Mouse (Mus musculus) embryo, embryonic 11 days (tissue): ENCODE data around the gene Zfp414.
A peak's percentile ranks its signal among the peaks of the same experiment; 100 is the strongest.
"Not testable (repeated sequence)": the region's sequence is repeated elsewhere in the genome, so short reads cannot be mapped to it uniquely, and the experiment has no call there.

Source experiments
- DNase-seq: peaks from one replicate; pipeline ENCODE4 v3.0.0-alpha.2; 2015

Zfp414 gene

DNA sequence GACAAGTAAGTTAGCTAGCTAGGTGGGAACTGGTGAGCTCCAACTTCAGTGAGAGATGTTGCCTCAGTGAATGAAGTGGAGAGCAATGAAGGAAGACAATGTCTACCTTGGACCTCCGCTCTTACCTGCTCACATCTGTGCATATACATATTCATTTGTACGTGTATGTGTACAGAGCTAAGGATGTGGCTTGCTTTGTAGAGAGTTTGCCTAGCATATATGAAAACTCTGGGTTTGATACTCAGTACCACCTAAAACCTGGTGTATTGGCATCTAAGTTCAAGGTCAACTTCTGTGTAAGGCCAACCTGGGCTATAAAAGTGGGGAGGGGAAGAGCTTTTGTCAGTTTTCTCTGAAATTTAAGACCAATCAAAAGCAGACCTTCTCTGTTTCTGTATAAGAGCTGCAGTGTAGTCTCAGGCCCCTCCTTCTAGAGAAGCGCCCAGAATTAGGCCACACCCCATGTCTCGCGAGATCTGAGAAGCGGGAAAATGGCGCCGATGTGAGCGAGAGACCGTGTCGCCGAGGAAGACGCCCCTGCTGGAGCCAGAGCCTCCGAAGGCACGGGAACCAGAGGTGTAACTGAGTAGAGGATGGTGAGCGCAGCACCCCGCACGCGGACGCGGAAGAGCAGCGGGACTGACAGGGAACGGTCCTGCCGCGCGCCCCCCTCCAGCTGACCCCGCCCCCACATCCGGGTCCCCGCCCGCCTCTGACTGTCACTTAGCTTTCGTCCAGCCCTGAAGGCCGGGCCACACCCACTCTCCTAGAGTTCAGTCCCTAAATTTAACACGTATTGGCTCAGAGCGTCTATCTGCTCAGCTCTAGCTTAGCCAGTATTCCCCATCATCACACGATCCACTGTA lies at the start of gene Zfp414:
Gene Zfp414, plus strand, starts transcription at position 470 of the 866 bp plus-strand sequence.
- peak; percentile 97 for DNase-seq

DNA sequence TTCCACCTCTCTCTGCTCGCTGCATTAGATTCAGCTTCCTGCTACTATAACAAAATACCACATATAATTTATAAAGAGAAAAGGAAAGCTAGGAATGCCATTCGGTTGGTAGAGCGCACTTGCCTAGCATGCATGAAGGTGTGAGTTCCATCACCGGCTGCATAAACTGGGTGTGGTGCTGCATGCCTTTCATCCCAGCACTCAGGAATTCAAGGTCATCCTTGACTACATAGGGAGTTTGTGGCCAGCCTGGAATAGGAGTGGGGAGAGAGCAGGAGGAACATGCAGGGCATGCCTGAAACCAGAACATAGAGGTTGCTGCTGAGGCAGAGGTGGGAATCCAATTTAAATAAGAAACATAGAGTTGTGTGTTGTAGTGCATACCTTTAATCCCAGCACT lies 44.8 kb upstream of the Zfp414 start:
- DNase-seq = no peak

DNA sequence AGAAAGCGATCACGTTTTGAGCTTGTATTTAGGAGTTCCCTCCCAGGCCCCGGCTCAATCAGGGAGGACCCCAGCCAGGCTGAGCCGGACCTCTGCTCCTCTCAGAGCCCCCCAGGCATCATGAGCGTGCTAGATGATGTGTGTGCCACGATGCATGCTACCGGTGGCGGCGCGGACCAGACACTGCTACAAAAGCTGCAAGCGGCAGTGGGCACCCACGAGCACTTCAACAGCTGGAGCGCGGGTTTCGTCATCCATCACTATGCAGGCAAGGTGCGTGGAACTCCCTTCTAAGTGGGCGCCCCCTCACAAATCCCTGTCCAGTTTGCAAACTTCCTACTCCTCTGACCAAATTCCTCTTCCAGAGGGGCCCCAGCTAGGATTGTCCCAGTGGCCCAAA lies 42.9 kb upstream of the Zfp414 start:
- no peak for DNase-seq

DNA sequence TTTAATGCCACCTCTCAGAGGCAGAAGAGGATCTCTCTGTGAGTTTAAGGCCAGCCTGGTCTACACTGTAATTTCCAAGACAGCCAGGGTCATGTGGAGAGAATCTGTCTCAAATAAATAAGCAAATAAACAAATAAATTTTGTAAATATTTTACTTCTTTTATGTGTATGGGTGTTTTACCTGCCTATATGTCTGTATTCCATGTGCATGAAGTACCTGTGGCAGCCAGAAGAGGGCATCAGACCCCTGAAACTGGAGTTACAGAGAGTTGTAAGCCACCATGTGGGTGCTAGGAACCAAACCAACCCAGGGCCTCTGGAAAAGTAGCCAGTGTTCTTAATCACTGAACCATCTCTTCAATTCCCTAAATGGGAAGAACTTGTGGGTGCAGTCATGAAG lies 31.6 kb upstream of the Zfp414 start:
- no peak for DNase-seq

DNA sequence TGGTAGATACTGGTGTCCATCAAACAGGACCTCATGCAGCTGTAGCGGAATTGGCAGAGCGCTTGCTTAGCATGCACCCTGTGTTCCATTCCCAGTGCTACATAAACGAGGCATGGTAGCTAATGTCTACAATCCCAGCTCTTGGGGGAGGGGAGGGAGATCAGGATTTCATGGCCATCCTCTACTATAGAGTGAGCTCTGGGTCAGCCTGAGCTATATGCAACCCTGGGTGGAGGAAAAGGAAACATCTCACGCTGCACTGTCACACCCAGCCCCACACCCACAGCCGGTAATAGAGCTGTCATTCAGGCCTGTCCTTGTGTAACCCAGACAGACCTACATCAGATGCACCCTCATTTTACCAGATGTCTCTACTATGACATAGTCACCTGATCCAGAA lies 30.4 kb upstream of the Zfp414 start:
- no peak for DNase-seq

DNA sequence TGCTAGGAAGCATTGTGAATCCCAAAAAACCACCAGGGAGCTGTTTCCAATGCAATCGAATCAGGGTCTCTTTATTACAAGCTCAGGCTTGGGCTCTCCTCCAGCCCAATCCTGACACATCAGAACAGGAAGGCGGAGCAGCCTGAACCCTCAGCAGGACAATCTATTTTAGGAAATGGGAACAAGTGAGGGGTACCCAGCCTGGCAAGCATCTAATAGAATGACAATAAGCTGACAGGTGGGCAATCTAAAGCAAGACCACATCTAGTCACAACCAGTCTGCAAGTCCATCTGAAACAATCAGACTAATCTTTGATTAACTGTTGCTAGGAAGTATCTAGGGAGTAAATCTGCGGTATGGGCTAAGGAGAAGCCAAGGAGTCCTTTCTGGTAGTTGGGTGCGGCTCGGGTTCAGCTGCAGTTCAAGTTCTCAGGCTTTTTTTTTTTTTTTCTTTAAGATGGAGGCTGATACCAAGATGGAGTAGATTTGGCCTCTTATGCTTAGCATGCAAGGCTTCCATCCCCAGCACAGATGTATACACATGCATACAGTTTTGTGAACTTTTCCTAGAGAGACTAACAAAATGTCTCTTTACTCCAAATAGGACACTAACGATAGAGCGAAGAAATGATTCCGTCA lies 28.9 kb upstream of the Zfp414 start:
- no peak for DNase-seq

DNA sequence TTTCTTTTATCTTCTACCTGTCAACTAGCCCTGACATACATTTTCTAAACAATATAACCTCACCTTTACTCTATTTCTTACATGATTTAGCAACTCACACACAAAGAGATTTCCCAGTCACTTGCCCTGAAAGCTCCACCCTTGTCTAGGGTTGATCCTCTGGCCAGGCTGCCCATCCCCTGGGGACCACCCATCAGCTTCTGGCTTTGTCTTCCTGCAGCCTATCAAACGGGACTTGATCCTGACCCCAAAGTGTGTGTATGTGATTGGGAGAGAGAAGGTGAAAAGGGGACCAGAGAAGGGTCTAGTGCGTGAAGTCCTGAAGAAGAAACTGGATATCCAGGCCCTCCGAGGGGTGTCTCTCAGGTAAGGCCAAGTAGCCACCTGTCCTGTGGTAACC lies 28.1 kb upstream of the Zfp414 start:
- DNase-seq = no peak

DNA sequence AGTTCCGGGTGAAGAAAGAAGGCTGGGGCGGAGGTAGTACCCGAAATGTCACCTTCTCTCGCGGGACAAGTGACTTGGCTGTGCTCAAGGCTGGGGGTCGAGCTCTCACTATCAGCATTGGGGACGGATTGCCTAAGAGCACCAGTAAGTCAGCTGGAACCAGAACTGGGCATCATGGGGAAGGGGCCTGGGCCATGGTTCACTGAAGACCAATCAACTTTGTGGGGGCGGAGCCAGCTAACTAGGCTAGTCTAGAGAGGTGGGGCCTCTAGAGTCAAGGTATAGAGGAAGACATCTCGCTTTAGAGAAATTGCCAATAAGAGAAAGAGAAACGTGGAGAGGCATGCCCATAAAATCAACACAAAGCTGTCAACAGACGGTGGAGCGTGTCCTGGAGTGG lies 26.9 kb upstream of the Zfp414 start:
- no peak for DNase-seq

DNA sequence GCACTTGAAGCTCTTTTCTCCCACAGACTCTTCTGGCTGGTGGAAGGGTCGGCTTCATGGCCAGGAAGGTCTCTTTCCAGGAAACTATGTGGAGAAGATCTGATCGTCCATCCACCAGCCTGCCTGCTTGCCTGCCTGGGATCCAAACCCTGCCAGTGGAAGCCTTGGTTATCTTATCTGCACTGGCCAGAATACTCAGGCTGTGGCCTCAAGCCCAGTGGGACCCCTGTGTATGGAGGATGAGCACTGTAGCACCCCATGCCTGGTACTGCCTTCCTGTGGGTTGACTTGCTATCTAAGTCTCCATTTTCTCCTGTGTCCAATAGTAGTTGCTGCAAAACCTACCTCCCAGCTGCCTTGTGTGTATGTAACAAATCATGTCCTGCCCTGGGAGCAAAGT lies 21.6 kb upstream of the Zfp414 start:
- DNase-seq = no peak

DNA sequence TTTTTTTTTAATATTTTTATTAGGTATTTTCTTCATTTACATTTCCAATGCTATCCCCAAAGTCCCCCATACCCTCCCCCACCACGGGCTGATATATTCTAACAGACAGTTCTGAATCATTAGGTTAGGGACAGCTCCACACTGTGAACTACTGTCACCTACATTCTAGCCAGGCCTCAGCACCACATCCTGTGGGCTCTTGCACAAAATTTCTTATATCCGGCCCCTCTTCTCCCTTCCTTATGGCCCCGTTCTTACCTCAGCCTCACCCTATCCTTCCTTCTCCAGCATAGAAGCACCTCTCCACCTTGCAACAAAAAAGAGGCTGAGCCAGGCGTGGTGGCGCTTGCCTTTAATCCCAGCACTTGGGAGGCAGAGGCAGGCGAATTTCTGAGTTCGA lies 18.3 kb upstream of the Zfp414 start:
- no peak for DNase-seq

DNA sequence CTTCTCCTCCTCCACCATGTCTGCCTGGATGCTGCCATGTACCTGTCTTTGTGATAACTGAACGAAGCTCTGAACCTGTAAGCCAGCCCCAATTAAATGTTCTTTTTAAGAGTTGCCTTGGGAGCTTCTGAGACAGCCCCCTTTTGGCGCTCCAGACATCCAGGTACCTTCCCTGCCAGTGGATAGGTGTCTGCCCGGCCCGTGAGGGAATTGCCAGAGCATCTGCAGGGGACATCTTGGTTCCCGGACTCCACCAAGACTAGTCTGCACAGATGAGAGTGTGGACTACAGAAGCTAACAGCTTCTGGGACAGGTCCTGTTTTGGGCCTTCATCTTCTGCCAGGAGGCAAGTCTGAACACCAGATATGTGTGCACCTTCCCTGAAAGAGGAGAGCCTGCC lies 15.2 kb upstream of the Zfp414 start:
- DNase-seq = not testable (repeated sequence)

DNA sequence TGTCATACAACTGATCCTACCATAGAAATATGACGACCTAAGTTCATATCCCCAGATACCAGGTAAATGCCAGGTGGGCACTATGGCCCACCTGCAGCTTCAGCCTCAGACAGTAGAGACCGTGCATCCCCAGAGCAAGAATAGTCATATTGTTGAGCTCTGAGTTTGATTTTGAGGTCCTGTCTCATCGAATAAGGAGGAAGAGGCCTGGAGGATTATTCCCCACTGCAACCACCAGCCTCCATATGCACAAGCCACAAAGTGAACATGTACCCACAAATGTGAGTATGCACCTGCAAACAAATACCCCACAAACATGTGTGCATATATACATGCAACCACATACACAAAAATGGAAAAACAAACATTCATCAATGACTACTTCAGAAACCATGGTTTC lies 1.6 kb upstream of the Zfp414 start:
- DNase-seq = no peak

DNA sequence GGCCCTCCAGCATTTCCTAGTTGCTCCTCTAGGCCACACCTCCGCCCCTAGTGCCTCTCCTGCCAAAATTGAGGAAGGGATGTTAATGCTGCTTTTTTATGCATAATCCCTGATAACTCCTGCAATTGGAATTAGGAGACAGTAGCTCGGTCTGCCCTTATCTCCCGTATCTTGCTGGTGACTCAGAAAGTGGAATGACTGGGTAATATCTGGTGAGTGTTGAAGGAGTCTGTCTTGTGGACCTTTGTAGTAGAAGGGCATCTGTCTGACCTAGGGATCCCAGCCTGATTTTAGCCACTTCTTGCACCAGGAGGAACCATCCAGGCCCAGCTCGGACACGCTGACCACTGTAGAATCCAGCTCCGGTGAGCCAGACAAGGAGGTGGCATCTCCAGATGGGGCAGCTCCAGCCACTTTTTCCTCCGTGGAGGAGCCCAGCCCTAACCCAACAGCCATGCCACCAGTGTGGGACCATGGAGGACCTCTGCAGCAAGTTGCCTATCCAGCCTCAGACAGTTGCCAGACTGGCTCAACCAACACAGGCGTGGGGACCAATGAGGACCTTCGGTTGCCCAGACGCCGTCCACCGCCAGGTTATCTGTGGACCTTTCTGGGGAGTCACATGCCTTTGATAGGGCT lies 716 bp downstream of the Zfp414 start:
- no peak for DNase-seq

DNA sequence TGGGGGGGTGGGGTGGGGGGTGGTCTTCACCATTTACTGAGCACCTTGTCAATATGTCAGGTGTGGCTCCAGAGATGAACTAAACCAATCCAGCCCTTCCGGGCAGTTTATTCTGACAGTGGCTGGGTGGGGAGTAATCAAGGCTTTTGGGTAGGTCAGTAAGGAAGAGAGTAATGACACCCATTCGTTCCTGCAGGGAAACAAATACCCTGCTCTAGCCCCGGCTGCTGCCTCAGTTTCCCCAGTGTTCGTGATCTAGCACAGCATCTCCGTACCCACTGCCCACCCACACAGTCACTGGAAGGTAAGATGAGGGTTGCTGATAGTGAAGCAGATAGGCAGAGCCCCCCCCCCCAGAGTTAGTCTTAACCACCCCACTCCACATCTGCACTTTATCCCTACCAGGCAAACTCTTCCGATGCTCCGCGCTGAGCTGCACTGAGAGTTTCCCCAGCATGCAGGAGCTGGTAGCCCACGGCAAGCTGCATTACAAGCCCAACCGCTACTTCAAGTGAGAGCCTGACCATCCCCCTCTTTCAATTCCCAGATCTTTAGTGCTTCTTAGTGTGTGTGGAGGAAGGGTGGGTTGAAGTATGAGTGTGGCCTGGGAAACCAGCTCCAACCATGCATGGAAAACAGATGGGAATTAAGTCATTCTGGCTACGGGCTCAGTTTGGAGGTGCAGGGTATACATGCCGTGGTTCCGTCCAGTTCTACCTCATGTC lies 1.4 kb downstream of the Zfp414 start:
- DNase-seq = peak; percentile 15

DNA sequence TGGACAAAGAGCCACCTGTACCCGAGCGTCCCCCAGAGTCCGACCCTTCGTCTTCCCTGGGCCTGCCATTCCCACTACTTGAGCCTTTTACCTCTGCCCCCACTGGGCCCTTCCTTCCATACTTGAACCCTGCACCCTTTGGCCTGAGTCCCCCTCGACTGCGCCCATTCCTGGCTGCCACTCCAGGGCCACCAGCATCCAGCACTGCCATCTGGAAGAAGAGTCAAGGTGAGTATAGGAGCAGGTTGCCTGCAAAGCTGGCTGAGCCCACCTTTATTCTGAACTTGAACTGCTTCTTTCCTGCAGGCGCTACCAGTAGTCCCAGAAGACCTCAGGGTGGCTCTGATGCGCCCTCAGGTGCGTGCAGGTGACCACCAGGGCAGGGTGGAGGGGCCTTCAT lies 2.3 kb downstream of the Zfp414 start:
- no peak for DNase-seq

DNA sequence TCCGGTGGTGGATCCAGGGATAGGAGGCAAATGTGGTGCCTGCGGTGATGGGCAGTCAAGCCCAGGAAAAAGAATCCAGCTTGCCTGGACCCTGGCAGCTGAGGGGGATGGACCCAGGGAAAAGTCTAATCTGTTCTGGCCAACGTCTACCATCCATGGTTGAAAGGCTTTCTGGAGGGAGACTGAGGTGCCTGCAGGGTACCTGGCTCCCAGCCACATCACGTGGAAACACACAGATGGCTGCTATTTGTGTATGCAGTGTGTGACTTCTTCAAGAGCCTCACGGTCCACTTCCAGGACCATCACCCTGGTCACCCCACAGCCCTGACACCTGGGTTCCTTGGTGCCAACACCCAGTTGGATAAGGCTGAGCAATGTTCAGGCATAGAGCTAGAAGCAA lies 2.9 kb downstream of the Zfp414 start:
- DNase-seq = no peak

DNA sequence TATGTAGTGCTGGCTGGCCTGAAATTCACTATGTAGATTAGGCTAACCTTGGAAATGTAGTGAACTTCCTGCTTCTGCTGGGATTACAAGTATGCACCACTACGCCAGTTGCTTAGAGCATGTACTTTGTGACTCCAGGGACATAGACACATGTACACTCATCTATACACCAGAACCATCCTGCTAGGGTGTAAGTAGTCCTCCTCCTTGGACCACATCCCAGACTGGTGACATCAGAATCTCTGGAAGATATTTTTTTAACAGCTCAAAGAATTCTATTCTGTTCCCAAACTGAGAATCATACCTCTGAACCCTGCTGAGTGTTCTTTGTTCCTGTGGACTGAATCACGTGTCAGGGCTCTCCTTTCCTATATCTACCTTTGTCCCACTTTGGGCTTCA lies 8.1 kb downstream of the Zfp414 start:
- DNase-seq = no peak

DNA sequence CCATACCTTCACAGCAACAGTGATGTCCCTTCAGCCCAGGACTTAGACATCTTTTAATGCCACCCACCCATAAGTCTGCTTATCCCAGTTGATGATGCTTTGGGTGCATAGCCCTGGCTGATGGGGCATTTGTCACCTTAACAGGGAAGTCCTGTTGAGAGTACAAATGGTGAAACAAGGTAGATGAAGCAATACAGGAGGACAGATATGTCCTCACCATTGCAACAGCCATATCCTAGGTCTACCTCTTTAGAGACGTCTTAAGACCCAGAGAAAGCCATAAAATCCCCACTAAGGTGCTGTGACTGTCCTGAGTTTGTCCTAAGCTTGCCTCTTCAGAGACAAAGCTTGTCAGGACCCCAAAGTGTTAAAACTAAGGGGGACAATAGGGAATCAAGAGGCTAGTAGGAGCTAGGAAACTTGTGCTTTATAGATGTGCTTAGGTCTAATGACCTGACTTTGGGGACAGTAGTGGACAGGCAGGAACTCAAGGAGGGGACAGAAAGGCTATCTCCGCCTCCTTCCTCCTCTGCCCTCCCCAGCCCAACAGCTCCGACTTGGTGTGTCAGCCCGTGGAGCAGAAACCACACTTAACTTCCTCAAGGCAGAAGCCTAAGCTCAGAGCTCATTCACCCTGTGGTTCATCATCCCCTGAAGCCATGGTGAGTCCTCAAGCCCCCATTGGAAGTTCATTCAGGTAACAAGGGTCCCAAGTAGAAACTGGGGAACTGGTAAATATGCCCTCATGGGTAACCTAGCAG lies 8.8 kb downstream of the Zfp414 start, which contains the start of gene Pram1:
Gene Pram1, plus strand, starts transcription at position 541 of the 761 bp plus-strand sequence.
- no peak for DNase-seq

DNA sequence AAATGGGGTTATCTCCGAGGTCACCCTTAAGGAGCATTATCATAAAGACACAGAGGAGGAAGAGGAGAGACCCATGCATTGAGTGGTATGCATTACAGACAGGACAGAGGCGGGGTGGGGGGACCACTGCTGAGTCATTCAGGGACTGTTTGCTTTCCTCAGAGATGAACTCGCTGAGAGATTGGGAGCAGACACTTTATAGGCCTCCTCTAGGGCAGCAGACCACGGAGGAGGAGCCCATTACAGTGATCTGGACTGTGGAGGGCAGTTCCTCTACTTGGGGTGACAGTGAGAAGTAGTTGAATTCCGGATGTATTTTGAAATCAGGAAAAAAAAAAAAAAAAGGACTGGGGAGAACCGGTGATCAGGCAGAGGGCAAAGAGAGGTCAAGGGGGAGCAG lies 10.9 kb downstream of the Zfp414 start:
- DNase-seq = no peak

DNA sequence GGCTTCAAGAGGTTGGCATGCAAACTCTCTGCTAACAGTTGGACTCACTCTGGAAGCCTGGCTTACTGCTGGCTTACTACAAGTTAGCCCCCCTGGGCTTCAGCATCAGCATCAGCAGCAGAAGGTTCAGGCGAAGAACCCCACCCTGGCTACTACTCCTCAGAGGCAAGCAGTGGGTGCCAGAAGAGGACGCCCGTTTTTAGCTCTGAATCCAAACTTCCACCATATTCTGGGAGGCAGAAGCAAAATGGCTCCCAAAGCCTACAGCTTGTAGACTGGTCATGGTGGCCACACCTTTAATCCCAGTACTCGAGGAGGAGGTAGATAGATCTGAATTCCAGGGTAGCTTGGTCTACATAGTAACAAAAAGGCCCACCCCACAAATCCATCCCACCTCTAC lies 15.2 kb downstream of the Zfp414 start:
- DNase-seq = no peak

DNA sequence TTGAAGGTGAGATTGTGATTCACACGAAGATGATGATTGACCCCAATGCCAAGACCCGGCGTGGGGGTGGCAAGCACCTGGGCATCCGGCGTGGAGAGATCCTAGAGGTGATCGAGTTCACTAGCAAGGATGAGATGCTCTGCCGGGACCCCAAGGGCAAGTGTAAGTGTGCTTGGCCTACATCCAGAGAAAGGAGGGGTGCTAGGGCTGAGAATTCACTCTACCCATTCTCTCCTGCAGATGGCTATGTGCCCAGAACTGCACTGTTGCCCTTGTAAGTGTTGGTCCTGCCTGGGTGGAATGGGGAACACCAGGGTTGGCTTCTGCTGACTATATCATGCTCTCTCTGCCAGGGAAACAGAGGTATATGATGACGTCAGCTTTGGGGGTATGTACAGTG lies 16.2 kb downstream of the Zfp414 start:
- no peak for DNase-seq

DNA sequence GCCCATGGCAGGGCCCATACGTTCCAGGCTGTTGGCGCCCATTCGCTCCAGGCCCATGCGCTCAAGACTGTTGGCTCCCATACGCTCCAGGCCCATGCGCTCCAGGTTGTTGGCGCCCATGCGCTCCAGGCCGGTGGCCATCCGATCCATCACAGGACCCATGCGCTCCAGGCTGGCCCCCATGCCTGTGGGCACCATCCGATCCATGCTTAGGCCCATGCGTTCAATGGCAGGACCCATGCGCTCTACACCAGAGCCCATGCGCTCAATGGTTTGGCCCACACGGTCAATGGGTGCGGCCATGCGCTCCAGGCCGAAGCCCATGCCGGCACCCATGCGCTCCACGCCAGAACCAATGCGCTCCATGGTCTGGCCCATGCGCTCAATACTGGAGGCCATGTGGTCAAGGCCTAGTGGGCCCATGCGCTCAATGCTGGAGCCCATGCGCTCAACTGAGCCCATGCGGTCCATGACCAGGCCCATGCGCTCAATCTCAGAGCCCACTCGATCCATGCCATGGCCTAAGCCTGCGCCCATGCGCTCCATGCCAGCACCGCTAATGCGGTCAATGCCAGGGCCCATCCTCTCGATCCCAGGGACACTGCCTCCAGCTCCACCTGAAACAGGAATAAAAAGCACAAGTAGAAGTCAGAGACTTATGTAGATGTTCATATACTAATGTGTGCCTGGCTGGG lies 21.0 kb downstream of the Zfp414 start:
- no peak for DNase-seq
